Mouse (Mus musculus): ENCODE data around the gene Limd2.
A peak's percentile ranks its signal among the peaks of the same experiment; 100 is the strongest.
"Not testable (repeated sequence)": the region's sequence is repeated elsewhere in the genome, so short reads cannot be mapped to it uniquely, and the experiment has no call there.

The Limd2 gene

GRCm38 (mm10) chr11:106170807-106171206 is 10.1 kb upstream of the Limd2 start:
- peak in 1 of 2 experiments; percentile 46 for DNase-seq

- no peak for DNase-seq
Measured at GRCm38 (mm10) chr11:106167435-106167834, 6.8 kb upstream of the Limd2 start.

GRCm38 (mm10) chr11:106164601-106165180 is 4.0 kb upstream of the Limd2 start:
- DNase-seq = no peak

GRCm38 (mm10) chr11:106163546-106163945 is 2.9 kb upstream of the Limd2 start:
- DNase-seq = peak; percentile 54 to 63

GRCm38 (mm10) chr11:106162237-106162636 is 1.6 kb upstream of the Limd2 start:
- peak in 1 of 2 experiments; percentile 24 for DNase-seq

- DNase-seq = peak; percentile 69 to 86
Measured at GRCm38 (mm10) chr11:106159921-106160840, 479 bp downstream of the Limd2 start.

GRCm38 (mm10) chr11:106159216-106159920 is 1.3 kb downstream of the Limd2 start:
- peak; percentile 29 to 61 for DNase-seq

- DNase-seq = peak; percentile 14 to 43
Measured at GRCm38 (mm10) chr11:106158930-106159215, 1.8 kb downstream of the Limd2 start.

GRCm38 (mm10) chr11:106158081-106158929 is 2.4 kb downstream of the Limd2 start:
- peak; percentile 26 to 59 for DNase-seq

- no peak for DNase-seq
Measured at GRCm38 (mm10) chr11:106157154-106157553, 3.5 kb downstream of the Limd2 start.

GRCm38 (mm10) chr11:106156257-106156656 is 4.4 kb downstream of the Limd2 start:
- no peak for DNase-seq

GRCm38 (mm10) chr11:106155761-106156160 is 4.9 kb downstream of the Limd2 start:
- no peak for DNase-seq

GRCm38 (mm10) chr11:106154770-106155169 is 5.9 kb downstream of the Limd2 start:
- peak; percentile 58 to 59 for DNase-seq

- DNase-seq = no peak
Measured at GRCm38 (mm10) chr11:106154091-106154490, 6.6 kb downstream of the Limd2 start.

- DNase-seq = no peak
Measured at GRCm38 (mm10) chr11:106152132-106152531, 8.5 kb downstream of the Limd2 start.

GRCm38 (mm10) chr11:106151219-106151618 is 9.4 kb downstream of the Limd2 start:
- DNase-seq = no peak

GRCm38 (mm10) chr11:106134580-106135528 is 25.8 kb downstream of the Limd2 start:
- DNase-seq = peak; percentile 91 to 92

GRCm38 (mm10) chr11:106132516-106132915 is 28.1 kb downstream of the Limd2 start:
- no peak for DNase-seq

GRCm38 (mm10) chr11:106129477-106129876 is 31.2 kb downstream of the Limd2 start:
- DNase-seq = no peak

- DNase-seq = not testable (repeated sequence)
Measured at GRCm38 (mm10) chr11:106126727-106127373, 33.8 kb downstream of the Limd2 start.

- DNase-seq = no peak
Measured at GRCm38 (mm10) chr11:106125827-106126226, 34.8 kb downstream of the Limd2 start.
